Mouse (Mus musculus) neutrophil, adult 59 days (primary cell): ENCODE results near the gene Sox15. TPM values are rescaled to one million over a fixed set of nuclear protein-coding genes. Genes with fewer than 3 reads are reported as not detected.

Experiments used
- total RNA-seq, 2 experiments: library from RNA; stranded (reverse); gene quantifications; 1 replicate in 1 of 2; 2 replicates in 1 of 2; pipeline ENCODE4 v1.2.4; 2023

The Sox15 gene
- total RNA-seq, result under 1 TPM in 1 of 2 experiments, not detected in 1; 0.62 TPM

DNA sequence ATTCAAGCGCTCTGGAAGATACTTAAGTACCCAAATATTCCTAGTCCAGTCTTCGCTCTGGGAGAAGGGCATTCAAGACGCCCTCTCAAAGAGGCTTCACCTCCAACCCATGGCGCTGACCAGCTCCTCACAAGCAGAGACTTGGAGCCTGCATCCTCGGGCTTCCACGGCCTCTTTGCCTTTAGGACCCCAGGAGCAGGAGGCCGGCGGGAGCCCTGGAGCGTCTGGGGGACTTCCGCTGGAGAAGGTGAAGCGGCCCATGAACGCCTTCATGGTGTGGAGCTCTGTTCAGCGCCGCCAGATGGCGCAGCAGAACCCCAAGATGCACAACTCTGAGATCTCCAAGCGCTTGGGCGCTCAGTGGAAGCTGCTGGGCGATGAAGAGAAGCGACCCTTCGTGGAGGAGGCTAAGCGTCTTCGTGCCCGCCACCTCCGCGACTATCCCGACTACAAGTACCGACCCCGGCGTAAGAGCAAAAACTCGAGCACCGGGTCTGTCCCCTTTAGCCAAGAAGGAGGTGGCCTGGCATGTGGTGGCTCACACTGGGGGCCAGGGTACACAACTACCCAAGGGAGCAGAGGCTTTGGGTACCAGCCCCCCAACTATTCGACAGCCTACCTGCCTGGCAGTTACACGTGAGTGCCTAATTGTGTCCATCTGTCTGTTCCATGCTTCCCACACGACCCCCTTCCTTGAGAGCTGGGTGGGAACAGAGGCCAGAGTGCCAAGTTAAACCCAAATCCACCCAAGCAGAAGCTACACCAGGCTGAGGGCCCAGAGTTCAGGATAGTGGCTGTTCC, at the start of gene Sox15:
Gene Sox15 (plus strand): TSS at position 51 of the 801 bp plus-strand sequence.

GRCm38 (mm10) chr11:69605726-69606490, 49.2 kb upstream of the Sox15 start, which contains the start of gene Atp1b2:
Atp1b2 (minus strand) TSS chr11:69605942.

GRCm38 (mm10) chr11:69617805-69618204, 37.3 kb upstream of the Sox15 start, which contains the start of gene Shbg:
Shbg (minus strand) TSS chr11:69617905.

GRCm38 (mm10) chr11:69621571-69622268, 33.4 kb upstream of the Sox15 start, which contains the start of gene Sat2:
Sat2 (plus strand) TSS chr11:69622024.

DNA sequence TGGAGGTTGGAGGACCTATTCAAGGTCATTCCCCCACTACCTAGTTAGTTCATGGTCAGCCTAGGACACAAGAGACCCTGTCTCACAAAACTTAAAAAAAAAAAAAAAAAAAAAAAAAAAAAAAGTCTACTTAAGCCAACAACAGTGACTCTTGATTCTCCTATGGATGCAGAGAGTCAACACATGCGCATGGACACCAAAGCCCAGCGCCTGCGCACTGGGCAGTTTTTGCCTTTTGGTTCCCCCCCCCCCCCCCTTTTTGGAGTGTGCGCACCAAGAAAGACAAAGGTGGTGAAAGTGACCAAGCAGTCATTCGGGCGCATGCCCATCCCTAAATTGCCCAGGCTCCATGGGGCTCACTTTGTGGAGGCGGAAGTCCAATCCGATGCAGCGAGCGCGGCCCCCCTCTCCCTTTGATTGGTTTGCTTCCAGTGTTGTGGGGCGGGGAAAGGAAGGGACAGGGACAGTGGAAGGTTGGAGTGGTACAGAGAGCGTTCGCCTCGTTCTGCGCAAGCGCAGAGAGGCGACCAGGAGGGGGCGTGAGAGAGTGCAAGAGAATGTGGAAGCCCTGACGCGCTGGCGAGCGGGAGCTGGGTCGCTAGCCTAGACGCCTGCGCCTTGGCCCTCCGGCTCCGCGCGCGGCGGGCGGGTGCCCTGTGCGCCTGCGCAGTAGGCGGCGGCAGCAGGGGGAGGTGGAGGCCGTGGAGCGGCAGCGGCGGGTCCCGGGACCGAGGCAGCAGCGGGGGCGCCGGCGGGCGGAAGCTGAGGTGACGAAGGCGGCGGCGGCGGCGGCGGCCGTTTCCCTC, 22.6 kb upstream of the Sox15 start, which contains the start of gene Fxr2:
Gene Fxr2 (plus strand): TSS at position 707 of the 806 bp plus-strand sequence.

DNA sequence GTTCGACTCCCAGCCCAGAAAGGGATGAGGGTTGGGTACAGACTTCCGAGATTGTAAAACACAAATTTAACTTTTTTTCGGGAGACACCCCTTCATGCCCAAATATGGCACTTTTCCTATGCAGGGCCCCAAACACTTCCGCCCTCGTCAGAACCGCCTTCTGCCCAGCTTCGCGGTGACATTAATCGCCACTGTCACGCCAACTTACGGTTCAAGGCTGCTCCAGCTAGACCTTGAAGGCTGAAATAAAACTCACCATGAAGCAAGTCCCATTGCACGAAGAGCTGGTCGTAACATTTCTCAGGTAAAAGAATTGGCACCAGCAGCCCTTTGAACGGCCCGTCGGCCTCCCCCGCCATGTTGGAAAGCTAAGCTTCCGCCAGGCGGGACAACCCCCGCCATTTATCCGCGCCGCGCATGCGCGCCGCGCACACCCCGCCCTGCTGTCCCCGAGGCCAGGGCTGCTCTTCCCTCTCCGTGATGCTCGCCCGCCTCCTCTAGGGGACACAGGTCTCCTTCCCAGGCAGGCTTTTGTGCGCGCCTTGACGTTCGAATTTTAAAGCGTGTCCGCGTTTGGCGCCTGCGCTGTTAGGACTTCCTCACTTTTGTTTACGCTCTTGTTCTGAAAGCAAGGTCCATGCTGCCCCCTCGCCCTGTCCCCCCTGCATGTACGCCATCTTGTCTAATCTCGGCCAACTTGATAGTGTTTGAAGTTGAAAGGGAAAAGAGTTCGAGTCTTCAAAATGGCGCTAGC, 7.3 kb downstream of the Sox15 start, which contains the start of gene Mpdu1:
Gene Mpdu1 (minus strand): TSS at position 430 of the 754 bp plus-strand sequence.

GRCm38 (mm10) chr11:69665961-69666664, 11.0 kb downstream of the Sox15 start, which contains the start of gene Cd68:
Cd68 (minus strand) TSS chr11:69666153.

DNA sequence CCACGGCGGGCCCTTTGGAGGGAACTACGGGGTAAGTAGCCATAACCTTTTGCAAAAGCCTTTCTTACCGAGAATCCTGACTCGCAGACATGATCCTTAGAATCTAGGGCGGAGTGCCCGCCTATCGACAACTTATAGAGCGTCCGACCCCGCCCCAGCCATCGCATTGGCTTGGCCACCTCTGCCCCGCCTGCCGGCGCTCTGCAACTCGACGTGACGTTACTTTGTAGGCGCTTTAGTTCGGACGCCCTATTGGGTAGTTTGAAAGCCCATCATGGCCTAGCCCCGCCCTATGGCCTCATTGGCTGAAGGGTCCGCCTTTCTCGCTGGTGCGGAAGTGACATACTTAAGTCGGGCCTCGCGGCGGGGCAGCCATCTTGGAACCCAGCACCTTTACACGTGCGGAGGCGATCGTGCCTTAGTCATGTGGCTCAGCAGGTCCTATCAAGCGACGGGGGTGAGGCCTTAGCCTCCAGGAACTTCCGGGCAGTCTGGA, 17.1 kb downstream of the Sox15 start, which contains the start of gene Eif4a1:
Gene Eif4a1 (minus strand): TSS at position 213 of the 496 bp plus-strand sequence.

GRCm38 (mm10) chr11:69681314-69682208, 26.4 kb downstream of the Sox15 start, which contains the start of gene Senp3:
Senp3 (minus strand) TSS chr11:69682084.

DNA sequence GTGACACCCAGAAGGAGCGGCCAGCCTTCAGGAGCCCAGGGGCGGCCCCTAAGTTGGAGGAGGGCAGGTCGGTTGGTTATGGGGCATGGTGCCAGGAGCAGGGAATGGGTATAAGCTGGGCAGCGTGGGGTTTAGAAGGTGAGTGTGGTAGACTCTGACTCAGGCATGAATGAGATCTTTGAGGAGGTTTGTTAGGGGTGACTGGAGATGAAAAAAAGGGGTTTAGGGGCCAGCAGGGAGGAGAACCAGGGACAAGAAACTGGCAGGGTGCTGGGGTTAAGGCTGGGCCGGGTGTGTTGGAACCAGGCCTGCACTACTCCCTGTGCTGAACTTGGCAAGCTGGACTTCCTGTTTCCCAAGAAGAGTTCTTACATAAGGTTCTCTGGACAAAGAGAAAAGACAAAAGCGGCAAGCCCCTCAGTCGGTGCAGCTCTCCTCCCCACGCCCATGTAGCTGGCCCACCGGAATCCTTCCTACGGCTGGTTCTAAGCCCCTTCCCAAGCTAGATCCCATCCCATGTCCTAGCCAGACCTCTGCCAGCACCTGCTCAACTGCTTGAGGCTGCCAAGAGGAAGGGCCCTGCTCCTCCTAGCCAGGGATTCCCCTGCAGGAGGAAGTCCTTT, 30.5 kb downstream of the Sox15 start, which contains the start of gene Tnfsf13:
Gene Tnfsf13 (minus strand): TSS at position 259 of the 623 bp plus-strand sequence.

GRCm38 (mm10) chr11:69695361-69696181, 40.5 kb downstream of the Sox15 start, which contains the start of the genes Tnfsf12 and Tnfsfm13:
Tnfsf12 (minus strand) TSS chr11:69695849.
Tnfsfm13 (minus strand) TSS chr11:69696098.

Other genes starting within 250 kb of the Sox15 start
- 100 to 1,000 TPM; 177 to 192 TPM for gene Kdm6b, start 241.6 kb upstream of the Sox15 start, total RNA-seq
- gene Dnah2, start 106.2 kb upstream of the Sox15 start, total RNA-seq, result 1 to 10 TPM; 2.6 to 6.5 TPM
- under 1 TPM in 1 of 2 experiments, not detected in 1; 0.24 TPM for gene Efnb3, start 95.1 kb upstream of the Sox15 start, total RNA-seq
- gene Wrap53, start 75.1 kb upstream of the Sox15 start, total RNA-seq, result 10 to 100 TPM in 1 of 2 experiments, 1 to 10 TPM in 1; 9.1 to 11.8 TPM
- gene Trp53, start 75.0 kb upstream of the Sox15 start, total RNA-seq, result 10 to 100 TPM; 52.9 to 58.1 TPM
- gene Atp1b2, start 49.4 kb upstream of the Sox15 start, total RNA-seq, result 1 to 10 TPM in 1 of 2 experiments, under 1 TPM in 1; 0.90 to 4.0 TPM
- not detected for gene Shbg, start 37.4 kb upstream of the Sox15 start, total RNA-seq
- not detected for gene Sat2, start 33.3 kb upstream of the Sox15 start, total RNA-seq
- gene Fxr2, start 22.3 kb upstream of the Sox15 start, total RNA-seq, result 10 to 100 TPM; 39.1 to 51.4 TPM
- 10 to 100 TPM; 54.1 to 58.1 TPM for gene Mpdu1, start 7.3 kb downstream of the Sox15 start, total RNA-seq
- gene Cd68, start 10.8 kb downstream of the Sox15 start, total RNA-seq, result 100 to 1,000 TPM; 111 to 170 TPM
- 100 to 1,000 TPM; 570 to 577 TPM for gene Eif4a1, start 17.1 kb downstream of the Sox15 start, total RNA-seq
- 10 to 100 TPM; 66.6 to 83.8 TPM for gene Senp3, start 26.8 kb downstream of the Sox15 start, total RNA-seq
- gene Tnfsf13, start 30.5 kb downstream of the Sox15 start, total RNA-seq, result 10 to 100 TPM; 12.1 to 17.1 TPM
- 10 to 100 TPM in 1 of 2 experiments, 1 to 10 TPM in 1; 6.9 to 12.4 TPM for gene Tnfsf12, start 40.5 kb downstream of the Sox15 start, total RNA-seq
- 1 to 10 TPM; 4.5 to 7.2 TPM for gene Tnfsfm13, start 40.8 kb downstream of the Sox15 start, total RNA-seq
- gene Polr2a, start 103.3 kb downstream of the Sox15 start, total RNA-seq, result 10 to 100 TPM; 81.5 to 86.5 TPM
- gene Slc35g3, start 106.7 kb downstream of the Sox15 start, total RNA-seq, result not detected
- gene Zbtb4, start 110.6 kb downstream of the Sox15 start, total RNA-seq, result 1 to 10 TPM; 2.8 to 2.9 TPM
- 1 to 10 TPM in 1 of 2 experiments, under 1 TPM in 1; 0.86 to 1.8 TPM for gene Chrnb1, start 140.6 kb downstream of the Sox15 start, total RNA-seq
- under 1 TPM in 1 of 2 experiments, not detected in 1; 0.11 TPM for gene Fgf11, start 146.5 kb downstream of the Sox15 start, total RNA-seq
- not detected for gene Tmem102, start 150.3 kb downstream of the Sox15 start, total RNA-seq
- gene Gm39566, start 160.0 kb downstream of the Sox15 start, total RNA-seq, result not detected
- not detected for gene Spem2, start 163.2 kb downstream of the Sox15 start, total RNA-seq
- not detected for gene Spem1, start 166.9 kb downstream of the Sox15 start, total RNA-seq
- 1 to 10 TPM; 1.5 to 1.8 TPM for gene Nlgn2, start 182.5 kb downstream of the Sox15 start, total RNA-seq
- 100 to 1,000 TPM in 1 of 2 experiments, 10 to 100 TPM in 1; 99.9 to 101 TPM for gene Tmem256, start 183.2 kb downstream of the Sox15 start, total RNA-seq
- gene Plscr3, start 191.1 kb downstream of the Sox15 start, total RNA-seq, result 10 to 100 TPM; 34.4 to 38.0 TPM
- not detected for gene Tnk1, start 203.4 kb downstream of the Sox15 start, total RNA-seq
- gene Tmem95, start 222.7 kb downstream of the Sox15 start, total RNA-seq, result not detected
- gene Kctd11, start 226.1 kb downstream of the Sox15 start, total RNA-seq, result 1 to 10 TPM; 8.4 to 8.8 TPM
- 100 to 1,000 TPM; 261 to 285 TPM for gene Acap1, start 240.2 kb downstream of the Sox15 start, total RNA-seq
- gene 2810408A11Rik, start 245.7 kb downstream of the Sox15 start, total RNA-seq, result 1 to 10 TPM in 1 of 2 experiments, under 1 TPM in 1; 0.95 to 1.9 TPM
- gene Neurl4, start 245.8 kb downstream of the Sox15 start, total RNA-seq, result 10 to 100 TPM; 17.9 to 18.5 TPM